Mouse (Mus musculus): ENCODE measurements around the gene Pdzrn3. TPM values are rescaled to one million over a fixed set of nuclear protein-coding genes. Genes with fewer than 3 reads are reported as not detected.

Pdzrn3 gene
- polyA plus RNA-seq, 2 experiments from 2014 or later = not detected

- no peak for ATAC-seq
Measured at GRCm38 (mm10) chr6:101194386-101194925, 183.2 kb downstream of the Pdzrn3 start.

DNA sequence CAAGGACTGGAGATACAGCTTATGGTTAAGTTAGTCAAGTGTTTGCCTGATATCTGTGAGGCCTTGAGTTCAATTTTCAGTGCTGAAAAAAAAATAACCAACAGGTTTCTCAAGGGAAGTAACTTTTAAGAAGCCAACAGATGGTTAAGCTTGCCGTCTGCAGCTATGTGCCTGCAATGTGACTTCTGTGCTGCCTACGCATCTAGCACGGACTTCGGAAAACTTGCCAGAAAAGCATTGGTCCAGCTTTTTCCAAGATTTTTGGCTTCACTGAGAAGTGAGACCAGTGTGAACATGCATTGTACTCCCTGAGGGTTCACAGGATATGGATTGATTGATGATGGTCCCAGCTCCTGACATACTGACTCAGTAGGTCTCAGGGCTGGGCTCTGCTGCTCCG lies 186.1 kb downstream of the Pdzrn3 start:
- no peak for ATAC-seq

DNA sequence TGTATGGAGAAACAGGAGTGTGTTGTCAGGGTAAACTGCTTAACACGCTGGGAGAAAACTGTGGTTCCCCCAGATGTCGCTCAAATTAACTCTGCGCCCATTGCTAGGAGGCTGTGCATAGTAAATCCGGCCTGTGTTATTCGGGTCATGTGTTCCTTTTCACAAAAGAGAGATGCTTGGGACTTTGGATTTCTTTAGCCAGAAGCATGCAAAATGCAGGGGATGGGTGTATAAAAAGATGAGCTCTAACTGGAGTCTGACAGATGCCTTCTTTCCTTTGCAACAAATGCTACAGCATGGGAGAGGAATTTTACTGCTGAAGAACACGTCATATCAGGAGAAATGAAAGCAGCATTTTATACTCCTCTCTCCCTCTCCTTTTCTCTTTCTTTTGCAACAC lies 190.4 kb downstream of the Pdzrn3 start:
- no peak for ATAC-seq

- no peak for ATAC-seq
Measured at GRCm38 (mm10) chr6:101186887-101187286, 190.8 kb downstream of the Pdzrn3 start.

- ATAC-seq = no peak
Measured at GRCm38 (mm10) chr6:101184103-101184785, 193.5 kb downstream of the Pdzrn3 start.

DNA sequence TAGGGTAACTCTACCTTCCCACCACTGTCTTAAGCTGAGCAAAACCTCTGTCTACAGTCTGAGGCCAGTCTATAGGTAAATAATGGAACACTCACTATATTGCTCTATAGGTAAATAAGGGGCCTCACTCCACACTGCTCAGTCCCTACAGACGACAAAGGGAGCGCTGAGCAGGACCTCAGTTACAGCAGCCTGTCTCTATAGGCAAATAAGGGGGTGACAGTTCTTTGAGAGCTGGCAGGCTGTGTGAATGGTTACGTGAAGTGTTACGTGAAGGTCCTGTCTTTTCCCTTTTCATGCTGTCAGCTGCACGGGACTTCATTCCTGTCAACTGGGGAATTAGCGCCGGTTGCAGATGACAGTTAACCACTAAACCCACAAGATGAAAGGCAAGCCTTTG lies 207.0 kb downstream of the Pdzrn3 start:
- no peak for ATAC-seq

- ATAC-seq = no peak
Measured at GRCm38 (mm10) chr6:101153511-101153921, 224.2 kb downstream of the Pdzrn3 start.

DNA sequence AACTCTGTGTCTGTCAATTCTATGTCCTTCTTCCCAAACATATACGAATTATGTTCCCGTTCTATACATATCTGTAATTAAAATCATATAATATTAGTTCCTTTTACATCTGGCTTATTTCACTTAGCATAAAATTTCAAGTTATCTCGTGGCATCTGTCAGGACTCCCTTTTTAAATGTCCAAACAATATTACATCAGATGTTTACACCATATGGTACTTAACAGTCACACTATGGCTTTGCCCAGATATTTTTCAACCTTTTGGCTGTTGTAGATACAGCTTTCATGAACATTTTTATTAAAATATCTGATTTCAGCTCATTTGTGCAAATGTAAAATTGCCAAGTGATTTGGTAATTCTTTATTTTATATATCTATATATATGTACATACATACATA lies 242.3 kb downstream of the Pdzrn3 start:
- ATAC-seq = no peak

DNA sequence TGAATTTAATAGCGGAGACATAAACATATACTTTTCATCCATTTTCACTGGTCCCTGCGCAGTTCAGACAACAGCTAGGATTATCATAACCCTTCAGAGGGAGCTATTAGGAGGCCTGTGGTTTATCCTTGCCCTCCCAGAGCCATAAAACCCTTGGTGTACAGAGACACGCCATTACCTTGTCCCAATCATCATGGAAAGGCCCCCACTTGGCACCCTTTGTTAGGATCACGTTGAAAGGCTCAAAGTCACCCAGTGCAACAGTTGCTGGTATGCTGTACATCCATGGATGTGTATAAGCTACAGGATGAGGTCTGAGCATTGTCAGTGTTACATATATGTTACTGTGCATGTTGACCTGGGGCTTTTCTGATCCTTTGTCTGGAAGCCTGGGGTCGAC lies 252.3 kb downstream of the Pdzrn3 start:
- ATAC-seq = no peak

DNA sequence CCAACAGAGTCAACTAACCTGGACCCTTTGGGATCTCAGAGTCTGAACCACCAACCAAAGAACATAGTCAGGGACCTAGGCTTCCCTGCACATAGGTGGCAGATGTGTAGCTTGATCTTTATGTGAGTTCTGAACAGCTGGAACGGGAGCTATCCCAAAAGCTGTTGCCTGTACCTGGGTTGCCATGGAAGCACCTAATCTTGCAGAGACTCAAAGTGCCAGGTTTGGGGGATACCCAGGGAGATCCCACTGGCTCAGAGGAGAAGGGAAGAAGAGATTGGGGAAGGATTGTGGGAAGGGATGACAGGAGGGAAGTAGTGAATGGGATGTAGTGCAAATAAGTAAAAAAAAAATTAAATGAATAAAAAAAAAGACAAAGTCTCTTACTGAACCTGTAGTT lies 268.7 kb downstream of the Pdzrn3 start:
- ATAC-seq = no peak

DNA sequence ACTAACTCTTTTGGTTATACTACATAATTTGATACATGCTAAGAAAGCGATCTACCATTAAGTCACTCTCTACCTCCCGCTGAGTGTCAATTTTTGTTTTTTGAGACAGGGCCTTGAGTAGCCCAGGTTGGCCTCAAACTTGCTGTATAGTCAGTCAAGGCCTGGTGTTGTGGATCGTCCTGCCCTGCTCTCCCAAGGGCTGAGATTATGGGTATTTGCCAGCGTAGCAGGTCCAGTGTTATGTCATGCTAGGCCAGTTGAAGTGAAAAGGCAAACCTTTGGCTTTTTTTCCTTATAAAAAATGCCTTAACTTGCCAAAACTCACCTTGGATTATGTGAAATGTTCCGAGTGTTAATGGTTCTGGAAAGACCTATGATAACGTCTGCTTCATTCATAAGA lies 274.2 kb downstream of the Pdzrn3 start:
- no peak for ATAC-seq

DNA sequence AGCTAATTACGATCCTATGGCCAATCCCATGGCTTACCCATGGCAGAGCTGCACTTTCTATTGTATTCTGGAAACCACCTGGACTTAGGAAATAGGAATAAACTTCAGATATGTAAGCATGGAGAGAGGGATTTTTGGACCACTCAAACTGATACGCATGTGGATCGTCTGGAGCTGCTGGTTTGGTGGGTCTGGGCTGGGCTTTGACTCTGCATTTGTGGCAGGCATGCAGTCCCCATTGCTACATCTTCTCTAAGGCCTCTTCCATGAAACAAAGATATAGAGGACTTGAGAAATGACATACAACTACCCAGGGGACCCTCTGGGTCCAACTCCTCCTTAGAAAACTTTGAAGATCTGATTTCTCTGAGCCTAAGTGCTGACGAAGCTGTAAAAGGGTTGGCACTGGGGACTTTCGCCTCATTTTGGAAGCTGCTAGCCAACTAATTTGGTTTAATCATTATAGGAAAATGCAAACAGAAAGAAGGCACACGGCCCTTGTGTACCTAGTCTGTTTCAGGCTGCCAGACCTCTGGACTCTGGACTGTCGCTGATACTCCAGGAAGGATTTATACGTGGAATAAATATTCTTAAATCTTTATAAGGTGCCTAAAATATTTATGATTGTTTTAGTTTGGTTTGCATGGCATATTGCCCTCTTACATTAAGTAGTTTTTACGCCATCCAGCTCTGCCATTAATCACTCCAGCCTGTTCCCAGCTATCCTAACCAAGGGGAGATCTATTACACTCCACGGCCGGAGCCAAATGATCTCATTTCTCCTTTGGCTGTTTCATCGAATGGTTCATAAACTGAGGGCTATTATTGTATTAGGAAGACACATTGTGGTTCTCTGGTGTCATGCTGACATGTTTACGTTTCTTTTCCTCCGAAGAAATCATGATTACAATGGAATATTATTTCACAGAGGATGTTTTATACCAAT lies 275.7 kb downstream of the Pdzrn3 start:
- ATAC-seq = no peak
